Mouse (Mus musculus): ENCODE results near the gene Mgat5b.

Mgat5b gene

GRCm38 (mm10) chr11:116919186-116920020 lies 740 bp downstream of the Mgat5b start:
- DNase-seq: no peak

- no peak for DNase-seq
Measured at GRCm38 (mm10) chr11:116920746-116921145, 2.1 kb downstream of the Mgat5b start.

GRCm38 (mm10) chr11:116922058-116922457 lies 3.4 kb downstream of the Mgat5b start:
- DNase-seq: no peak

GRCm38 (mm10) chr11:116928031-116928430 lies 9.4 kb downstream of the Mgat5b start:
- DNase-seq: no peak

- DNase-seq: no peak
Measured at GRCm38 (mm10) chr11:116934862-116935261, 16.2 kb downstream of the Mgat5b start.

- DNase-seq: no peak
Measured at GRCm38 (mm10) chr11:116935354-116935753, 16.7 kb downstream of the Mgat5b start.

- no peak for DNase-seq
Measured at GRCm38 (mm10) chr11:116935917-116936316, 17.3 kb downstream of the Mgat5b start.

GRCm38 (mm10) chr11:116937141-116937540 lies 18.5 kb downstream of the Mgat5b start:
- DNase-seq: no peak

GRCm38 (mm10) chr11:116940088-116940855 lies 21.6 kb downstream of the Mgat5b start:
- DNase-seq: no peak

GRCm38 (mm10) chr11:116944346-116944745 lies 25.7 kb downstream of the Mgat5b start:
- no peak for DNase-seq

GRCm38 (mm10) chr11:116949832-116950231 lies 31.2 kb downstream of the Mgat5b start:
- peak; percentile 9 for DNase-seq

- DNase-seq: no peak
Measured at GRCm38 (mm10) chr11:116951429-116951828, 32.8 kb downstream of the Mgat5b start.

- DNase-seq: no peak
Measured at GRCm38 (mm10) chr11:116954231-116955118, 35.8 kb downstream of the Mgat5b start.

GRCm38 (mm10) chr11:116958601-116959000 lies 39.9 kb downstream of the Mgat5b start:
- no peak for DNase-seq

GRCm38 (mm10) chr11:116965061-116965460 lies 46.4 kb downstream of the Mgat5b start:
- no peak for DNase-seq

- DNase-seq: no peak
Measured at GRCm38 (mm10) chr11:116965961-116966360, 47.3 kb downstream of the Mgat5b start.

- DNase-seq: no peak
Measured at GRCm38 (mm10) chr11:116968586-116968985, 49.9 kb downstream of the Mgat5b start.

GRCm38 (mm10) chr11:116969498-116969897 lies 50.8 kb downstream of the Mgat5b start:
- no peak for DNase-seq

GRCm38 (mm10) chr11:116970847-116971246 lies 52.2 kb downstream of the Mgat5b start:
- no peak for DNase-seq

GRCm38 (mm10) chr11:116972828-116973227 lies 54.2 kb downstream of the Mgat5b start:
- DNase-seq: no peak

GRCm38 (mm10) chr11:116973508-116973907 lies 54.8 kb downstream of the Mgat5b start:
- no peak for DNase-seq

GRCm38 (mm10) chr11:116974341-116974740 lies 55.7 kb downstream of the Mgat5b start:
- no peak for DNase-seq

- no peak for DNase-seq
Measured at GRCm38 (mm10) chr11:116980313-116980712, 61.6 kb downstream of the Mgat5b start.

All from thymus, postnatal 25 days (tissue).